Mouse (Mus musculus) liver, embryonic 11.5 days (tissue): ENCODE measurements at regions not wholly inside any gene's neighbourhood (a gene's known extent, or its start where the extent isn't known, plus 50 kb on each side); places are given as distances from the start of the nearest gene placed in this dataset.

Source experiments
- ATAC-seq: fragments of 200-750 bp; cut with Nextera tagmentation; replicated peaks from 2 replicates; pipeline ENCODE4 v1.8.0; 2017; ENCODE audit warnings: moderate number of reproducible peaks, mild to moderate bottlenecking, moderate TSS enrichment, moderate library complexity; ENCODE audit not compliant: low FRiP score
- DNase-seq: peaks from one replicate; pipeline ENCODE4 v3.0.0-alpha.2; 2017; ENCODE audit warnings: low spot score
- H3K27ac ChIP-seq: fragments of 300-500 bp; sonication (generic); 2 replicates; pipeline ENCODE4 v1.5.1; 2014; ENCODE audit warnings: mild to moderate bottlenecking, low read depth, low read length, control low read depth
- H3K27me3 ChIP-seq: fragments of 300-500 bp; sonication (generic); replicated peaks from 2 replicates; pipeline ENCODE4 v1.6.1; 2014; ENCODE audit warnings: low read length, mixed read lengths; ENCODE audit not compliant: control insufficient read depth, insufficient read depth
- H3K36me3 ChIP-seq: fragments of 300-500 bp; sonication (generic); 2 replicates; pipeline ENCODE4 v1.6.1; 2014; ENCODE audit warnings: mild to moderate bottlenecking, low read length, moderate library complexity, mixed read lengths; ENCODE audit not compliant: control insufficient read depth, insufficient read depth
- H3K4me1 ChIP-seq: fragments of 300-500 bp; sonication (generic); replicated peaks from 2 replicates; pipeline ENCODE4 v1.6.1; 2014; ENCODE audit warnings: low read length, mixed read lengths; ENCODE audit not compliant: control insufficient read depth, insufficient read depth
- H3K4me2 ChIP-seq: fragments of 300-500 bp; sonication (generic); 2 replicates; pipeline ENCODE4 v1.6.1; 2014; ENCODE audit warnings: mild to moderate bottlenecking, control low read depth, moderate library complexity
- H3K4me3 ChIP-seq: fragments of 300-500 bp; sonication (generic); 2 replicates; pipeline ENCODE4 v1.5.1; 2014; ENCODE audit warnings: low read depth, low read length, control low read depth
- H3K9ac ChIP-seq: fragments of 300-500 bp; sonication (generic); 2 replicates; pipeline ENCODE4 v1.6.1; 2014; ENCODE audit warnings: low read depth, low read length, control low read depth
- H3K9me3 ChIP-seq: fragments of 300-500 bp; sonication (generic); 2 replicates; pipeline ENCODE4 v1.6.1; 2016; ENCODE audit warnings: low read length, inconsistent platforms, mixed read lengths; ENCODE audit not compliant: control insufficient read depth
- WGBS: fragments of 180-500 bp; shearing (Covaris S2); extraction: QIAGEN DNeasy Blood & Tissue Kit; methylation state at CpG from one replicate; pipeline ENCODE4 v1.1.7; 2014; 5-methylcytosine and 5-hydroxymethylcytosine counted together

GRCm38 (mm10) chr8:92219181-92219890 lies 138.1 kb upstream of the Irx5 start:
- Histone ChIP-seq H3K9ac (no peak overlapping the region), H3K9me3 (no peaks in the 10 kb centered on the region), H3K4me2 (no peak overlapping the region), H3K4me3 (no peak overlapping the region), H3K4me1 (no peaks in the 10 kb centered on the region), H3K27me3 (no peaks in the 10 kb centered on the region), H3K27ac (no peak overlapping the region), H3K36me3 (no peaks in the 10 kb centered on the region)
- 72% methylated on average over 9 of the region's 9 CpGs for WGBS
- ATAC-seq, result no peak
- DNase-seq, result no peak

- Histone ChIP-seq H3K27ac (no peak overlapping the region), H3K9ac (no peak overlapping the region), H3K4me3 (no peak overlapping the region), H3K4me1 (no peaks in the 10 kb centered on the region), H3K9me3 (no peaks in the 10 kb centered on the region), H3K27me3 (no peaks in the 10 kb centered on the region), H3K4me2 (no peak overlapping the region), H3K36me3 (no peaks in the 10 kb centered on the region)
- 67% methylated on average over 2 of the region's 2 CpGs for WGBS
- DNase-seq, result no peak
- ATAC-seq, result no peak
Observed at GRCm38 (mm10) chr8:92217521-92217920, 139.9 kb upstream of the Irx5 start.

- Histone ChIP-seq H3K4me1 (no peaks in the 10 kb centered on the region), H3K9me3 (no peaks in the 10 kb centered on the region), H3K9ac (no peak overlapping the region), H3K4me2 (no peak overlapping the region), H3K27me3 (no peaks in the 10 kb centered on the region), H3K27ac (no peak overlapping the region), H3K4me3 (no peak overlapping the region), H3K36me3 (no peaks in the 10 kb centered on the region)
- 5% methylated on average over 4 of the region's 5 CpGs for WGBS
- ATAC-seq, result no peak
- DNase-seq, result no peak
Observed at GRCm38 (mm10) chr8:92216176-92216575, 141.2 kb upstream of the Irx5 start.

DNA sequence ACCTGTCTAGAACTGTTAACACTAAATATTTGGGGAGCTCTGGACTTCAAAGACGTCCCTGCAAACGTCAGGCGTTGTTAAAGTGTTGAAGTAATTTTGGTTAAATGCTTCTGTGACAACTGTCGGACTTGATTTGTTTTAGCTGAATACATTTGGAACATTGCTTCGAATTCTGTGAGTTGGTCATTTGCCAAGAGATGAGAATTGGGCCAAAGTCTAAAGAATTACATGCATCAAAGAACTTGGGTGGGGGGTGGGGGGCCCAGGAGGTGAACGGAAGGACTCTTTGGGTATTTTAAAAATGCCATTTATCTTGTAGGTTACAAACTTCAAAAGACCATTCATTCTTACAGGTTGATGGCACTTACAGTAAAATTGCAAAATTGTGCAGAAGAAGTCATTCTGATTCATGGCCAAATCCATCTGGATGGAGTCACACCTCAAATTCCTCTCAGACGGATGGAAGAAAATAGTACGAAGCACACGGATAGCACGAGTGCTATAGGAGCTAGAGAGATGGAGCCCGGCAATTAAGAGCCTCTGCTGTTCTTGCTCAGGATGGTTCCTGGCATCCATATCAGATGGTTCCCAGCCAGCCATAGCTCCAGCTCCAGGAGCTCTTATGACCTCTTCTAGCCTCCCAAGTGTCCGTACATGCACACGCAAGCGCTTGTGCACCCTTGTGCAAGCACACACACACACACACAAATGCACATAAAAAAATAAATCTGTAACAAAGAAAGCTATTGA lies 144.5 kb upstream of the Irx5 start:
- ATAC-seq (no peak), DNase-seq (no peak)
- Histone ChIP-seq H3K27me3 (no peaks in the 10 kb centered on the region), H3K4me2 (no peak overlapping the region), H3K4me3 (no peak overlapping the region), H3K9ac (no peak overlapping the region), H3K36me3 (no peaks in the 10 kb centered on the region), H3K27ac (no peak overlapping the region), H3K9me3 (no peaks in the 10 kb centered on the region), H3K4me1 (no peaks in the 10 kb centered on the region)
- 83% methylated on average over 14 of the region's 14 CpGs for WGBS

GRCm38 (mm10) chr8:92209081-92209480 lies 148.3 kb upstream of the Irx5 start:
- 73% methylated on average over 5 of the region's 5 CpGs for WGBS
- Histone ChIP-seq H3K27ac (no peak overlapping the region), H3K4me3 (no peak overlapping the region), H3K9me3 (no peaks in the 10 kb centered on the region), H3K4me1 (no peaks in the 10 kb centered on the region), H3K9ac (no peak overlapping the region), H3K4me2 (no peak overlapping the region), H3K27me3 (no peaks in the 10 kb centered on the region), H3K36me3 (no peaks in the 10 kb centered on the region)
- no peak for ATAC-seq
- DNase-seq, result no peak

GRCm38 (mm10) chr8:92195635-92196034 lies 161.8 kb upstream of the Irx5 start:
- ATAC-seq (no peak), DNase-seq (no peak)
- 76% methylated on average over 8 of the region's 8 CpGs for WGBS
- Histone ChIP-seq H3K4me3 (no peak overlapping the region), H3K27me3 (no peaks in the 10 kb centered on the region), H3K9ac (no peak overlapping the region), H3K4me2 (no peak overlapping the region), H3K36me3 (no peaks in the 10 kb centered on the region), H3K4me1 (no peaks in the 10 kb centered on the region), H3K27ac (no peak overlapping the region), H3K9me3 (no peaks in the 10 kb centered on the region)

- no peak for DNase-seq
Observed at GRCm38 (mm10) chr8:92194065-92194464, 163.4 kb upstream of the Irx5 start.

DNA sequence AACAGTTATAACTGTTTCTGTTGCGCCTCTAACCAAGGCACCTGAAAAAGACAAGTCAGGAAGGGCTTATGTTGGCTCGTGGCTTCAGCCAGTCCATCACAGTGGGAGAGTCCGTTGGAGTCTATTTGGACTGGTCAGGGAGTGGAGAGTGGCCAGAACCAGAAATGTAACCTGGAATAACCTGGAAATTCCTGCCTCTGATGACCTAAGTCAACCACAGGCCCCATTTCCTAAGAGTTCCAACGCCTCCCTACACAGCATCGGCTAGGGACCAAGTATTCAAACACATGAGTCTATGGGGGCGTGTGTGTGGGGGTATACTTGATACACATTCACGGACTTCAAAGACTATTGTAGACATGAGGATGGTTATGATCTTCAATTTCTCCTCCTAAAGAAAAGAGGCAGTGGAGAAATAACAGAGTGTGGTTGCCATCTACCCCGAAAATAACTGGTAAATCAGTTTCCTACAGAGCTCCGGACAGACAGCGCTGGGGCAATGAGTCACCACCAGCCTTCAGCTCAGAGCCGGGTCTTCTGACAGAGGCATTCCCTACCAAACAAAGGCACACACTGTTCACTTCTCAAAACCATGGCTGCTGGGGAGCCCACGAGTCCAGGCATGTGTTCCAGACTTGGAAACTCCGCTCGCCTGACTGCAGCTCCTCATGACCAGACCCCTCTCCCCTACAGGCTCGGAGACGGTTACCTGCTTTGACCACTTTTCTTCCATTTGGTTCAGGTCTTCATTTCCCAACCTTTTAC lies 167.0 kb upstream of the Irx5 start:
- no peak for DNase-seq
- no peak overlapping the region for H3K4me2 ChIP-seq
- no peak overlapping the region for H3K4me3 ChIP-seq
- no peaks in the 10 kb centered on the region for H3K9me3 ChIP-seq
- H3K27me3 ChIP-seq, result no peaks in the 10 kb centered on the region
- H3K36me3 ChIP-seq, result no peaks in the 10 kb centered on the region
- no peaks in the 10 kb centered on the region for H3K4me1 ChIP-seq
- ATAC-seq, result no peak
- WGBS, result 86% methylated on average over 16 of the region's 16 CpGs
- H3K27ac ChIP-seq, result no peak overlapping the region
- no peak overlapping the region for H3K9ac ChIP-seq

More at GRCm38 (mm10) chr8:92194065-92194464, 163.4 kb upstream of the Irx5 start:
- no peak overlapping the region for H3K4me2 ChIP-seq
- no peak overlapping the region for H3K9ac ChIP-seq
- no peaks in the 10 kb centered on the region for H3K27me3 ChIP-seq
- no peaks in the 10 kb centered on the region for H3K9me3 ChIP-seq
- no peak overlapping the region for H3K27ac ChIP-seq
- H3K36me3 ChIP-seq, result no peaks in the 10 kb centered on the region
- H3K4me1 ChIP-seq, result no peaks in the 10 kb centered on the region
- ATAC-seq, result no peak
- H3K4me3 ChIP-seq, result no peak overlapping the region
- 73% methylated on average over 14 of the region's 14 CpGs for WGBS
